Mouse (Mus musculus) cortical plate, adult 2 months (tissue): ENCODE measurements around the gene Tnik.

Experiments
- CTCF ChIP-seq: fragments of 200-500 bp; IDR thresholded peaks from 2 replicates; pipeline ENCODE4 v1.5.1; 2011; ENCODE audit warnings: mild to moderate bottlenecking, control low read depth, low read length; ENCODE audit not compliant: insufficient read depth; ENCODE audit errors: extremely low read depth
- POLR2A ChIP-seq: fragments of 200-500 bp; IDR thresholded peaks from 2 replicates; pipeline ENCODE4 v1.6.1; 2011; ENCODE audit warnings: mild to moderate bottlenecking, low read length, control low read depth; ENCODE audit not compliant: insufficient read depth; ENCODE audit errors: extremely low read depth

DNA sequence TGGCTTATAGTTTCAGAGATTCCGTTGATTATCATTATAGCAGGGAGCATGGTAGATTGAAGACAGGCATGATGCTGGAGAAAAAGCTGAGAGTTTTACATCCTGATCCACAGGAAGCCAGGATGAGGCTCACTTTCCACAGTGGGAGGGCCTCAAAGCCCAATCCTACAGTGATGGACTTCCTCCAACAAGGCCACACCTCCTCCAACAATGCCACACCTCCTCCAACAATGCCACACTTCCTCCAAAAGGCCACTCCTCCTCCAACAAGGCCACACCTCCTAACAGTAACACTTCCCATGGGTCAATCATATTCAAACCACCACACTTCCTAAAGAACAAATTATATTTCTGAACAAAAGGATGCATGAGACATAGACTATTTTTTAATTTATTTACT is 135.8 kb downstream of the Tnik start:
- TF ChIP-seq POLR2A, result no peak
- no peak for TF ChIP-seq CTCF
